29 mouse cellular contexts compared by ENCODE assay signal in genomic region chr8:128991389-128991788, GRCm38 (mm10).
"Had no signal": no experiment of that assay in that cellular context is flagged by ENCODE, and none has a peak within 500 bp of the region (broad histone marks: within the 10 kb centered on the region; RNA-seq: fewer than 3 reads in every experiment).

No protein-coding gene starts in this region.

- H3K27ac ChIP-seq: embryonic facial prominence, embryonic 10.5 days; embryonic facial prominence, embryonic 12.5 days; embryonic facial prominence, embryonic 13.5 days; embryonic facial prominence, embryonic 15.5 days; forebrain, embryonic 10.5 days; forebrain, embryonic 12.5 days; forebrain, embryonic 13.5 days; forebrain, embryonic 15.5 days; gastrocnemius, adult 2 months; heart, adult 2 months had no signal

- H3K4me1 ChIP-seq: embryonic facial prominence, embryonic 10.5 days; embryonic facial prominence, embryonic 12.5 days; embryonic facial prominence, embryonic 13.5 days; embryonic facial prominence, embryonic 15.5 days; forebrain, embryonic 10.5 days; forebrain, embryonic 12.5 days; forebrain, embryonic 13.5 days; forebrain, embryonic 15.5 days had no signal

- H3K4me3 ChIP-seq: embryonic facial prominence, embryonic 10.5 days; embryonic facial prominence, embryonic 12.5 days; embryonic facial prominence, embryonic 13.5 days; embryonic facial prominence, embryonic 15.5 days; erythroblast, embryonic 14.5 days; forebrain, embryonic 10.5 days; forebrain, embryonic 12.5 days; forebrain, embryonic 13.5 days; forebrain, embryonic 15.5 days; gastrocnemius, adult 2 months; heart, adult 2 months had no signal

- ATAC-seq: forebrain, embryonic 13.5 days; forebrain, embryonic 14.5 days; forebrain, embryonic 15.5 days; forebrain, embryonic 16.5 days; forebrain, postnatal 0 days had no signal

- H3K9ac ChIP-seq: embryonic facial prominence, embryonic 12.5 days; embryonic facial prominence, embryonic 13.5 days; embryonic facial prominence, embryonic 15.5 days; forebrain, embryonic 12.5 days; forebrain, embryonic 13.5 days; forebrain, embryonic 15.5 days; forebrain, postnatal 0 days had no signal

- H3K9me3 ChIP-seq: embryonic facial prominence, embryonic 10.5 days; embryonic facial prominence, embryonic 12.5 days; embryonic facial prominence, embryonic 13.5 days; embryonic facial prominence, embryonic 15.5 days; forebrain, embryonic 10.5 days; forebrain, embryonic 12.5 days; forebrain, embryonic 13.5 days; forebrain, embryonic 15.5 days had no signal

- H3K4me2 ChIP-seq: embryonic facial prominence, embryonic 12.5 days; embryonic facial prominence, embryonic 13.5 days; embryonic facial prominence, embryonic 15.5 days; forebrain, embryonic 12.5 days; forebrain, embryonic 13.5 days; forebrain, embryonic 15.5 days had no signal

- H3K36me3 ChIP-seq: embryonic facial prominence, embryonic 10.5 days; embryonic facial prominence, embryonic 12.5 days; embryonic facial prominence, embryonic 13.5 days; embryonic facial prominence, embryonic 15.5 days; forebrain, embryonic 10.5 days; forebrain, embryonic 12.5 days; forebrain, embryonic 15.5 days had no signal

- DNase-seq: cerebellum, adult 2 months; cerebellum, adult 8-10 months; cerebellum, adult 9-10 months; cerebellum, adult 9-11 months; cerebellum, postnatal 10 days; cerebellum, postnatal 14 days; cerebellum, postnatal 25 days; cerebellum, postnatal 36 days; embryo, embryonic 11 days; forebrain, postnatal 0 days; gastrocnemius, adult 2 months; gastrocnemius, postnatal 10 days; gastrocnemius, postnatal 14 days; gastrocnemius, postnatal 25 days; gastrocnemius, postnatal 36 days; heart, adult 11 months; heart, adult 18-20 months; heart, adult 2 months had no signal

- H3K27me3 ChIP-seq: embryonic facial prominence, embryonic 12.5 days; embryonic facial prominence, embryonic 13.5 days; embryonic facial prominence, embryonic 15.5 days; forebrain, embryonic 12.5 days; forebrain, embryonic 13.5 days; forebrain, embryonic 15.5 days had no signal
